ENCODE assay signal across 7 mouse cellular contexts in genomic region chr11:49242944-49243626, GRCm38 (mm10). TPM values are rescaled to one million over a fixed set of nuclear protein-coding genes. Genes with fewer than 3 reads are reported as not detected.
DNase-seq lines count a peak whose midpoint lies in the region; ATAC-seq lines count a peak whose summit lies in the region.

No protein-coding gene starts in this region.

- H3K9ac ChIP-seq in limb, embryonic 15.5 days = peak overlapping the region; percentile 35; the same call in 1 of the 2 replicates
- H3K9ac ChIP-seq in stomach, embryonic 15.5 days = no peak overlapping the region

- ATAC-seq in erythroid progenitor cell, adult 5-6 weeks (replicated peaks; ENCODE audit: low FRiP score, poor library complexity, severe bottlenecking) = peak; percentile 22
- ATAC-seq in limb, embryonic 15.5 days (ENCODE audit: insufficient number of reproducible peaks, low FRiP score, low TSS enrichment, low read depth) = no peak
- ATAC-seq in stomach, embryonic 15.5 days (ENCODE audit: insufficient read depth, low FRiP score, low read depth) = no peak

- no peaks in the 10 kb centered on the region for H3K9me3 ChIP-seq in limb, embryonic 15.5 days
- H3K9me3 ChIP-seq in stomach, embryonic 15.5 days = no peaks in the 10 kb centered on the region

- H3K4me2 ChIP-seq in limb, embryonic 15.5 days = peak overlapping the region; percentile 67
- peak overlapping the region; percentile 70 for H3K4me2 ChIP-seq in stomach, embryonic 15.5 days

- DNase-seq in 3T3-L1 (ENCODE audit: low read depth, low spot score) (peak; percentile 54), 416B (ENCODE audit: low read depth) (peak; percentile 84)
- no peak for DNase-seq in right cerebral cortex, postnatal 25 days
- no peak for DNase-seq in kidney, postnatal 4 days

- H3K4me3 ChIP-seq in limb, embryonic 15.5 days = peak overlapping the region; percentile 58
- H3K4me3 ChIP-seq in stomach, embryonic 15.5 days (replicated peaks) = peak overlapping the region; percentile 61

- H3K27me3 ChIP-seq in limb, embryonic 15.5 days = no peaks in the 10 kb centered on the region
- no peaks in the 10 kb centered on the region for H3K27me3 ChIP-seq in stomach, embryonic 15.5 days (replicated peaks)

- no peaks in the 10 kb centered on the region for H3K36me3 ChIP-seq in limb, embryonic 15.5 days
- H3K36me3 ChIP-seq in stomach, embryonic 15.5 days = no peaks in the 10 kb centered on the region

- H3K27ac ChIP-seq in limb, embryonic 15.5 days = peak overlapping the region; percentile 96
- H3K27ac ChIP-seq in stomach, embryonic 15.5 days = peak overlapping the region; percentile 96

- peaks cover 32% of the 10 kb centered on the region for H3K4me1 ChIP-seq in limb, embryonic 15.5 days
- H3K4me1 ChIP-seq in stomach, embryonic 15.5 days = peaks cover 29% of the 10 kb centered on the region

- WGBS in limb, embryonic 15.5 days = 17% methylated on average over 11 of the region's 11 CpGs
- WGBS in stomach, embryonic 15.5 days = 22% methylated on average over 11 of the region's 11 CpGs

RNA-seq across cellular contexts. Expression of gene Mgat1, which starts 0.9 kb away (rescaled TPM):
- 12.2 and 15.5 TPM in 2 replicates for total RNA-seq in erythroid progenitor cell, adult 5-6 weeks (2015; ENCODE audit: low replicate concordance)
- total RNA-seq in erythroid progenitor cell, adult 5-6 weeks (2017; ENCODE audit: low replicate concordance) = 21.8 and 26.2 TPM in 2 replicates
- polyA plus RNA-seq in limb, embryonic 15.5 days (2015; fragmentation: Nextera tagmentation; extraction: Ambion mirVana) = 74.6 and 81.3 TPM in 2 replicates
- 59.3 and 59.9 TPM in 2 replicates for polyA plus RNA-seq in stomach, embryonic 15.5 days (2015; fragmentation: Nextera tagmentation; extraction: Ambion mirVana)

RNA-seq across cellular contexts. Expression of gene Olfr1393, which starts 35.0 kb away (rescaled TPM):
- total RNA-seq in erythroid progenitor cell, adult 5-6 weeks (2015; ENCODE audit: low replicate concordance) = not detected in 2 replicates
- not detected in 2 replicates for total RNA-seq in erythroid progenitor cell, adult 5-6 weeks (2017; ENCODE audit: low replicate concordance)
- polyA plus RNA-seq in limb, embryonic 15.5 days (2015; fragmentation: Nextera tagmentation; extraction: Ambion mirVana) = not detected in 2 replicates
- not detected in 2 replicates for polyA plus RNA-seq in stomach, embryonic 15.5 days (2015; fragmentation: Nextera tagmentation; extraction: Ambion mirVana)

RNA-seq across cellular contexts. Expression of gene Zfp62, which starts 40.0 kb away (rescaled TPM):
- 55.9 and 72.1 TPM in 2 replicates for total RNA-seq in erythroid progenitor cell, adult 5-6 weeks (2015; ENCODE audit: low replicate concordance)
- 35.6 and 36.3 TPM in 2 replicates for total RNA-seq in erythroid progenitor cell, adult 5-6 weeks (2017; ENCODE audit: low replicate concordance)
- polyA plus RNA-seq in limb, embryonic 15.5 days (2015; fragmentation: Nextera tagmentation; extraction: Ambion mirVana) = 33.8 and 36.9 TPM in 2 replicates
- polyA plus RNA-seq in stomach, embryonic 15.5 days (2015; fragmentation: Nextera tagmentation; extraction: Ambion mirVana) = 31.0 and 34.2 TPM in 2 replicates

RNA-seq across cellular contexts. Expression of gene Olfr1392, which starts 42.0 kb away (rescaled TPM):
- total RNA-seq in erythroid progenitor cell, adult 5-6 weeks (2015; ENCODE audit: low replicate concordance) = not detected in 2 replicates
- not detected in 2 replicates for total RNA-seq in erythroid progenitor cell, adult 5-6 weeks (2017; ENCODE audit: low replicate concordance)
- 0.10 and 0.11 TPM in 2 replicates for polyA plus RNA-seq in limb, embryonic 15.5 days (2015; fragmentation: Nextera tagmentation; extraction: Ambion mirVana)
- 0.06 TPM in 1 of 2 replicates, not detected in the other for polyA plus RNA-seq in stomach, embryonic 15.5 days (2015; fragmentation: Nextera tagmentation; extraction: Ambion mirVana)

RNA-seq across cellular contexts. Expression of gene Btnl9, which starts 56.1 kb away (rescaled TPM):
- total RNA-seq in erythroid progenitor cell, adult 5-6 weeks (2015; ENCODE audit: low replicate concordance) = 1.1 and 2.9 TPM in 2 replicates
- total RNA-seq in erythroid progenitor cell, adult 5-6 weeks (2017; ENCODE audit: low replicate concordance) = 0.53 and 0.77 TPM in 2 replicates
- 1.8 and 2.0 TPM in 2 replicates for polyA plus RNA-seq in limb, embryonic 15.5 days (2015; fragmentation: Nextera tagmentation; extraction: Ambion mirVana)
- polyA plus RNA-seq in stomach, embryonic 15.5 days (2015; fragmentation: Nextera tagmentation; extraction: Ambion mirVana) = 1.7 and 2.5 TPM in 2 replicates

Comparison
In these comparisons a context has a peak if more than half of its experiments do, and no peak if none do; other contexts are left out.
1. DNase-seq: peak in 3T3-L1 (single experiment) and 416B (single experiment); none in right cerebral cortex, postnatal 25 days (single experiment) and kidney, postnatal 4 days (0 of 2).